Mouse (Mus musculus): ENCODE measurements at regions not wholly inside any gene's neighbourhood (a gene's known extent, or its start where the extent isn't known, plus 50 kb on each side); places are given as distances from the start of the nearest gene placed in this dataset.
"Not testable (repeated sequence)": the region's sequence is repeated elsewhere in the genome, so short reads cannot be mapped to it uniquely, and the experiment has no call there.

GRCm38 (mm10) chr13:97407773-97408172 is 166.9 kb downstream of the Enc1 start:
- no peak for DNase-seq
- no peak overlapping the region for H3K27ac ChIP-seq (ENCODE audit: insufficient read depth, low read depth, low read length)
- WGBS: 66% methylated on average over 2 of the region's 2 CpGs
- no peaks in the 10 kb centered on the region for H3K4me1 ChIP-seq (ENCODE audit: control insufficient read depth, insufficient read depth, low read length)
- TF ChIP-seq POLR2A (IDR thresholded peaks at IDR 0.05; ENCODE audit: low read depth, low read length): no peak
- no peak for TF ChIP-seq CTCF (conservative IDR thresholded peaks at IDR 0.05; ENCODE audit: insufficient read depth, insufficient read length, low read depth, low read length)
- no peaks in the 10 kb centered on the region for H3K36me3 ChIP-seq (ENCODE audit: control insufficient read depth, insufficient read depth, low read length)
- H3K4me3 ChIP-seq (ENCODE audit: insufficient read depth, low read depth, low read length): no peak overlapping the region
- H3K27me3 ChIP-seq (replicated peaks; ENCODE audit: control insufficient read depth, insufficient read depth, low read length): no peaks in the 10 kb centered on the region

- Histone ChIP-seq H3K36me3 (ENCODE audit: control insufficient read depth, insufficient read depth, low read length) (no peaks in the 10 kb centered on the region), H3K27ac (ENCODE audit: insufficient read depth, low read depth, low read length) (no peak overlapping the region), H3K4me1 (ENCODE audit: control insufficient read depth, insufficient read depth, low read length) (no peaks in the 10 kb centered on the region), H3K27me3 (replicated peaks; ENCODE audit: control insufficient read depth, insufficient read depth, low read length) (no peaks in the 10 kb centered on the region), H3K4me3 (ENCODE audit: insufficient read depth, low read depth, low read length) (no peak overlapping the region)
- no peak for TF ChIP-seq POLR2A (IDR thresholded peaks at IDR 0.05; ENCODE audit: low read depth, low read length)
- TF ChIP-seq CTCF (conservative IDR thresholded peaks at IDR 0.05; ENCODE audit: insufficient read depth, insufficient read length, low read depth, low read length): no peak
- DNase-seq: no peak
- 56% methylated on average over 7 of the region's 7 CpGs for WGBS
Measured at GRCm38 (mm10) chr13:97406678-97407077, 165.8 kb downstream of the Enc1 start.

- TF ChIP-seq POLR2A (IDR thresholded peaks at IDR 0.05; ENCODE audit: low read depth, low read length) (no peak), CTCF (conservative IDR thresholded peaks at IDR 0.05; ENCODE audit: insufficient read depth, insufficient read length, low read depth, low read length) (no peak)
- Histone ChIP-seq H3K36me3 (ENCODE audit: control insufficient read depth, insufficient read depth, low read length) (no peaks in the 10 kb centered on the region), H3K4me3 (ENCODE audit: insufficient read depth, low read depth, low read length) (no peak overlapping the region), H3K27ac (ENCODE audit: insufficient read depth, low read depth, low read length) (no peak overlapping the region), H3K27me3 (replicated peaks; ENCODE audit: control insufficient read depth, insufficient read depth, low read length) (no peaks in the 10 kb centered on the region), H3K4me1 (ENCODE audit: control insufficient read depth, insufficient read depth, low read length) (no peaks in the 10 kb centered on the region)
- WGBS: 90% methylated on average over 10 of the region's 10 CpGs
- DNase-seq: no peak
Measured at GRCm38 (mm10) chr13:97402164-97402761, 161.4 kb downstream of the Enc1 start.

- H3K27me3 ChIP-seq (replicated peaks; ENCODE audit: control insufficient read depth, insufficient read depth, low read length): no peaks in the 10 kb centered on the region
- no peak overlapping the region for H3K4me3 ChIP-seq (ENCODE audit: insufficient read depth, low read depth, low read length)
- H3K36me3 ChIP-seq (ENCODE audit: control insufficient read depth, insufficient read depth, low read length): no peaks in the 10 kb centered on the region
- no peak for TF ChIP-seq POLR2A (IDR thresholded peaks at IDR 0.05; ENCODE audit: low read depth, low read length)
- no peak for TF ChIP-seq CTCF (conservative IDR thresholded peaks at IDR 0.05; ENCODE audit: insufficient read depth, insufficient read length, low read depth, low read length)
- no peak overlapping the region for H3K27ac ChIP-seq (ENCODE audit: insufficient read depth, low read depth, low read length)
- WGBS: 84% methylated on average over 7 of the region's 7 CpGs
- no peaks in the 10 kb centered on the region for H3K4me1 ChIP-seq (ENCODE audit: control insufficient read depth, insufficient read depth, low read length)
- DNase-seq: no peak
Measured at GRCm38 (mm10) chr13:97401620-97402019, 160.7 kb downstream of the Enc1 start.

GRCm38 (mm10) chr13:97398041-97398440 is 157.1 kb downstream of the Enc1 start:
- Histone ChIP-seq H3K27ac (ENCODE audit: insufficient read depth, low read depth, low read length) (no peak overlapping the region), H3K4me1 (ENCODE audit: control insufficient read depth, insufficient read depth, low read length) (no peaks in the 10 kb centered on the region), H3K4me3 (ENCODE audit: insufficient read depth, low read depth, low read length) (no peak overlapping the region), H3K36me3 (ENCODE audit: control insufficient read depth, insufficient read depth, low read length) (no peaks in the 10 kb centered on the region), H3K27me3 (replicated peaks; ENCODE audit: control insufficient read depth, insufficient read depth, low read length) (no peaks in the 10 kb centered on the region)
- TF ChIP-seq CTCF (conservative IDR thresholded peaks at IDR 0.05; ENCODE audit: insufficient read depth, insufficient read length, low read depth, low read length) (no peak), POLR2A (IDR thresholded peaks at IDR 0.05; ENCODE audit: low read depth, low read length) (no peak)
- no peak for DNase-seq
- 90% methylated on average over 1 of the region's 1 CpGs for WGBS

GRCm38 (mm10) chr13:97396899-97397640 is 156.2 kb downstream of the Enc1 start:
- DNase-seq: no peak
- Histone ChIP-seq H3K27ac (ENCODE audit: insufficient read depth, low read depth, low read length) (no peak overlapping the region), H3K4me1 (ENCODE audit: control insufficient read depth, insufficient read depth, low read length) (no peaks in the 10 kb centered on the region), H3K36me3 (ENCODE audit: control insufficient read depth, insufficient read depth, low read length) (no peaks in the 10 kb centered on the region), H3K27me3 (replicated peaks; ENCODE audit: control insufficient read depth, insufficient read depth, low read length) (no peaks in the 10 kb centered on the region), H3K4me3 (ENCODE audit: insufficient read depth, low read depth, low read length) (no peak overlapping the region)
- WGBS: 97% methylated on average over 3 of the region's 3 CpGs
- TF ChIP-seq CTCF (conservative IDR thresholded peaks at IDR 0.05; ENCODE audit: insufficient read depth, insufficient read length, low read depth, low read length) (no peak), POLR2A (IDR thresholded peaks at IDR 0.05; ENCODE audit: low read depth, low read length) (no peak)

GRCm38 (mm10) chr13:97396286-97396685 is 155.4 kb downstream of the Enc1 start:
- DNase-seq; H3K4me1 ChIP-seq (ENCODE audit: control insufficient read depth, insufficient read depth, low read length); H3K27ac ChIP-seq (ENCODE audit: insufficient read depth, low read depth, low read length); H3K27me3 ChIP-seq (replicated peaks; ENCODE audit: control insufficient read depth, insufficient read depth, low read length); H3K36me3 ChIP-seq (ENCODE audit: control insufficient read depth, insufficient read depth, low read length); H3K4me3 ChIP-seq (ENCODE audit: insufficient read depth, low read depth, low read length): not testable (repeated sequence)
- 84% methylated on average over 2 of the region's 2 CpGs for WGBS
